Mouse (Mus musculus) hindbrain, embryonic 14.5 days (tissue): ENCODE measurements around the gene Tmem200c. TPM values are rescaled to one million over a fixed set of nuclear protein-coding genes. Genes with fewer than 3 reads are reported as not detected.

ENCODE experiments used
- ATAC-seq: fragments of 200-750 bp; cut with Nextera tagmentation; 2 replicates; pipeline ENCODE4 v1.8.0; 2017; ENCODE audit warnings: moderate number of reproducible peaks, mild to moderate bottlenecking, moderate TSS enrichment, moderate library complexity; ENCODE audit not compliant: low FRiP score
- DNase-seq: peaks from one replicate; pipeline ENCODE4 v3.0.0-alpha.2; 2015; ENCODE audit warnings: low spot score
- H3K27ac ChIP-seq: fragments of 300-500 bp; sonication (generic); 2 replicates; pipeline ENCODE4 v1.5.1; 2014; ENCODE audit warnings: mild to moderate bottlenecking, moderate library complexity
- H3K27me3 ChIP-seq: fragments of 300-500 bp; sonication (generic); 2 replicates; pipeline ENCODE4 v1.6.1; 2014; ENCODE audit warnings: mild to moderate bottlenecking, low read length, mixed read lengths; ENCODE audit not compliant: control insufficient read depth, insufficient read depth
- H3K36me3 ChIP-seq: fragments of 300-500 bp; sonication (generic); replicated peaks from 2 replicates; pipeline ENCODE4 v1.6.1; 2014; ENCODE audit not compliant: control insufficient read depth, insufficient read depth
- H3K4me1 ChIP-seq: fragments of 300-500 bp; sonication (generic); replicated peaks from 2 replicates; pipeline ENCODE4 v1.6.1; 2014; ENCODE audit warnings: antibody characterized with exemption, low read length, mixed read lengths; ENCODE audit not compliant: control insufficient read depth, insufficient read depth
- H3K4me2 ChIP-seq: fragments of 300-500 bp; sonication (generic); replicated peaks from 2 replicates; pipeline ENCODE4 v1.6.1; 2014; ENCODE audit warnings: mild to moderate bottlenecking, moderate library complexity
- H3K4me3 ChIP-seq: fragments of 300-500 bp; sonication (generic); replicated peaks from 2 replicates; pipeline ENCODE4 v1.5.1; 2014; ENCODE audit warnings: mild to moderate bottlenecking, low read length
- H3K9ac ChIP-seq: fragments of 300-500 bp; sonication (generic); 2 replicates; pipeline ENCODE4 v1.6.1; 2014
- H3K9me3 ChIP-seq: fragments of 300-500 bp; sonication (generic); 2 replicates; pipeline ENCODE4 v1.6.1; 2016; ENCODE audit warnings: low read length; ENCODE audit not compliant: control insufficient read depth
- WGBS: fragments of 180-500 bp; shearing (Covaris S2); extraction: QIAGEN DNeasy Blood & Tissue Kit; methylation state at CpG from one replicate; pipeline ENCODE4 v1.1.7; 2014; 5-methylcytosine and 5-hydroxymethylcytosine counted together
- polyA plus RNA-seq: library from polyadenylated mRNA; unstranded; fragments of >200 nt; fragmentation: Nextera tagmentation; extraction: Ambion mirVana; gene quantifications from 2 replicates; pipeline ENCODE4 v1.2.1, GENCODE M21; 2014

The Tmem200c gene
- polyA plus RNA-seq, 1 experiment from 2014 or later, result 2.9 TPM

DNA sequence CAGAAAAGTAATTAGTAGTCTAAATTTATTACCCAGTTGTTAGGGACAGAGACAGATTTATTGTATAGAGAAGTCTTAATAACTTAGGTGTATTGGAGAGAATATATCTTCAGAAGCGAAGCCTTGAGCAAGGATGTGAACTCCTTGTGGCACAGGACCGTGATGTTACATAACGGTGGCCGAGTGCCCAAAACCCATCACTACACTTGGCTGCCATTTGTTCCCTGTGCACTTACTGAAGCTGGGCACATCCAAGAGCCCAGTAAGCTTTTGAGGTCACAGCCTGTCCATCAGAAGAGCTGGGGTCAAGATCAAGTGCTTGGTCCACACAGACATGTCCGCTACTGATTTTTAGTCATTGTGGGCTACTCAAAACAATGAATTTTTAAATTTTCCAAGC is 19.5 kb downstream of the Tmem200c start:
- H3K27ac ChIP-seq, result no peak overlapping the region
- no peak overlapping the region for H3K4me3 ChIP-seq
- DNase-seq (no peak), ATAC-seq (no peak)
- H3K4me2 ChIP-seq, result no peak overlapping the region
- no peaks in the 10 kb centered on the region for H3K27me3 ChIP-seq
- WGBS, result 86% methylated on average over 5 of the region's 5 CpGs
- H3K36me3 ChIP-seq, result no peaks in the 10 kb centered on the region
- H3K9me3 ChIP-seq, result no peaks in the 10 kb centered on the region
- 0 out of 2 replicates have a peak, but pooled peaks cover 6% of the 10 kb centered on the region for H3K4me1 ChIP-seq
- H3K9ac ChIP-seq, result no peak overlapping the region

DNA sequence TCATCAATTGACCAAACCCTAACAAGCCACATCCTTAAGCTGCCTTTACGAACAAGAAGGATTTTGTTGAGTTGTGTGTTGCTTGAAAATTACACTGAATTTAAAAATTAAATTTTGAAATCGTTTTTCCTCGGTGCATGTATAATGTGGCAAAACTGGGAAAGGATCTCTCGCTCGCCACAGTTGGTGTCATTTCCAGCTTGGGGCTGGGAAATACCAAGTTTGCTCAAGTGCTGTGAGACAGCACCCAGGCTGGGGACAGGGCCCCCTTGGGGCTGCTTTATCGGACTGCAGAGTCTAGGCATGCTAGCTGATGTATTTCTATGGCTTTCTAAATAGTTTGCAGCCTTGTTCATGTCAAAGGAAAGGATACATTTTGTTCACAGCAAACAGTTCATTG is 22.3 kb downstream of the Tmem200c start:
- 86% methylated on average over 6 of the region's 6 CpGs for WGBS
- H3K4me1 ChIP-seq, result no peaks in the 10 kb centered on the region
- no peaks in the 10 kb centered on the region for H3K36me3 ChIP-seq
- no peak overlapping the region for H3K27ac ChIP-seq
- no peak overlapping the region for H3K4me2 ChIP-seq
- H3K27me3 ChIP-seq, result no peaks in the 10 kb centered on the region
- ATAC-seq (no peak), DNase-seq (no peak)
- no peaks in the 10 kb centered on the region for H3K9me3 ChIP-seq
- H3K9ac ChIP-seq, result no peak overlapping the region
- H3K4me3 ChIP-seq, result no peak overlapping the region

DNA sequence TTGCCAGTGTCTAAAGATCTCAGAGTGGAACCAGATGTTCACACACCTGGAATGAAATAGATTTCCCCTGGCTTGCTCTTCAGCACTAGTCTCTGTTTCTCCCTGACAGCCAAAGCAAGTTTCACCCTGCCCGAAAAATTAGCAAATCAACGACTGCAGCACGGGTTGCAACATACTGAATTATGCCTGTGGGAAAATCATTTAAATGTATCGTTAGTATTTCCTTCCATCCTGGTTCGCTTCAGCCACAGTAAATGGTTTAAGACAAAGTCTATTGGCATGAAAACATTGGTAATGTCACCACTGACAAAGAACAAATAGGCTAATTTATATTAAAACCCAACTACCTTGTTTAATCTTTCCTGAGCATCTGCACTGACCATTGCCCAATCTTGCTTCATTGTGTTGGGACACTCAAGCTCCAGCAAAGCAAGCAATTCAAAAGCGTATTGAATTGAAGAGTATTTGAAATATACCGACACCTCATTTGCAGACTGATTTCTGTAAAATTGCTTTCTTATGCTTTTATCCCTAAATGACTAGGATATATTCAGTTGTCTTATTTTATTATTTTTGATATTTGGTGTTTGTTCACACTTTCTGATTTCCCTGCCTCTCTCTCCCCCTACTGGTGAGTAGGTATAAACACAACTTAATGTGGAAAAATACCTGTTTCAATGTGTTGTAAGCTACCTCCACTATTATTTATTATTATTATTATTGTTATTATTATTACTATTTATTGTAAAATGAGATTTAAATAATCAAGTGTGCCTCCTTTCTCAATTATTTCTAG is 25.9 kb downstream of the Tmem200c start:
- Histone ChIP-seq H3K27me3 (no peaks in the 10 kb centered on the region), H3K9ac (no peak overlapping the region), H3K4me2 (no peak overlapping the region), H3K36me3 (no peaks in the 10 kb centered on the region), H3K27ac (no peak overlapping the region), H3K4me1 (no peaks in the 10 kb centered on the region), H3K4me3 (no peak overlapping the region), H3K9me3 (no peaks in the 10 kb centered on the region)
- 67% methylated on average over 7 of the region's 7 CpGs for WGBS
- no peak for ATAC-seq
- DNase-seq, result peak; percentile 58

DNA sequence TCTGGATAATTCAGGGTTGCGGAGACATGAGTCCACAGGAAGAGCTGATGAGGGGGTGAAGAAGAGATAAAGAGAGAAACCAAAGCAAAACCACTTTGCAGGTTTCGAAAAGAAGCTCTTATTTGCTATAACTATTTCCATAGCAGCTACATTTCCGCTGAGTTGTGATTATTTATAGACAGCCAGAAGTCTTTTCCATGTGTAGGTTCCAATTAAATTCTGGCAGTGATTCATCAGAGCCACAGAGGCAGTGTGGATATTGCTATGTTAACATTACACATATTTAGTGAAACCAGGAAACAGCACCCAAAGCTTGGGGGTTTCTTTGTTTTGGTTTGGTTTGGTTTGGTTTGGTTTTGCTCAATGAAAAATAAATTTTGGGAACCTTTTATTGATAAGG is 37.8 kb downstream of the Tmem200c start:
- Histone ChIP-seq H3K27ac (no peak overlapping the region), H3K36me3 (no peaks in the 10 kb centered on the region), H3K4me2 (no peak overlapping the region), H3K4me1 (no peaks in the 10 kb centered on the region), H3K27me3 (no peaks in the 10 kb centered on the region), H3K9ac (no peak overlapping the region), H3K9me3 (no peaks in the 10 kb centered on the region), H3K4me3 (no peak overlapping the region)
- ATAC-seq, result no peak
- no peak for DNase-seq
- 94% methylated on average over 3 of the region's 3 CpGs for WGBS

DNA sequence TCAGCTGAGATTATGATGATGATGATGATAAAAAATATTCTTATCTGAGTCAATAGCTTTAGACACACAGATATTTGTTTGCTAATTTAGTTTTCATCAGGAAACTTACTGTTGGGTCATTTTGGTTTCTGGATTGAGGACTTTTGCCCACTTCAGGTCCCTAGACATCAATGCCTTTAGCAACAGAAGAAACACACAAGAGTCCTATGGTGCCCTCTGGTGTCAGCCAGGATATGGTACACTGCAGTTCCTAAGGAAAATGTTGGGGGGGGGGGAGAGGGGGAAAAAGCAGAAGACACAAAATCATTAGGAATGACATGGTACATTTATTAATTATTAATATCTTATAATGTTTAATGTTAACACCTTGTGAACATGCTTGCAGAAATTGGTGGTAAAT is 42.0 kb downstream of the Tmem200c start:
- H3K27ac ChIP-seq, result no peak overlapping the region
- H3K9ac ChIP-seq, result no peak overlapping the region
- no peak for DNase-seq
- H3K9me3 ChIP-seq, result no peaks in the 10 kb centered on the region
- H3K4me2 ChIP-seq, result no peak overlapping the region
- H3K4me1 ChIP-seq, result no peaks in the 10 kb centered on the region
- H3K27me3 ChIP-seq, result no peaks in the 10 kb centered on the region
- H3K4me3 ChIP-seq, result no peak overlapping the region
- no peaks in the 10 kb centered on the region for H3K36me3 ChIP-seq
- ATAC-seq, result no peak

DNA sequence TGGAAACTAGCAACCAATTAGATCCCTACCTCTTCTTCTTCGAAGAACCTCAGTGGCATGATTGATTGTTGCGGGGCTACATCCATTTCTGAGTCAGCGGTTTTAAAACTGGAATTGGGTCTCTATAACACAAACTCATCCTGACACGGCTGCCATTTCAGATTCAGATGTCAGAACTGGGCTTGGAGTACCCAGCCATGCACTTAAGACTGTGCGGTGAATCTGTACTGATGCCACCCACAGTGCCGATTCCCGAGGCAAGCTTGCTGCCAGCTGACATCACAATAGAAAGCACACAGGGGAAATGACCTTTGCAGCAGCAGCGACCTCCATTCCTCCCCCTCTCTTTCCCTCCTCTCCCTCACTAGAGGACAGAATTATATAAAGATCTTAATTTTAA is 47.6 kb downstream of the Tmem200c start:
- no peaks in the 10 kb centered on the region for H3K9me3 ChIP-seq
- no peak for DNase-seq
- H3K27me3 ChIP-seq, result no peaks in the 10 kb centered on the region
- H3K9ac ChIP-seq, result no peak overlapping the region
- WGBS, result 36% methylated on average over 8 of the region's 8 CpGs
- peaks cover 4% of the 10 kb centered on the region; the same call in 1 of the 2 replicates for H3K4me1 ChIP-seq
- no peaks in the 10 kb centered on the region for H3K36me3 ChIP-seq
- H3K4me3 ChIP-seq, result no peak overlapping the region
- no peak overlapping the region for H3K27ac ChIP-seq
- no peak overlapping the region for H3K4me2 ChIP-seq
- ATAC-seq, result no peak

DNA sequence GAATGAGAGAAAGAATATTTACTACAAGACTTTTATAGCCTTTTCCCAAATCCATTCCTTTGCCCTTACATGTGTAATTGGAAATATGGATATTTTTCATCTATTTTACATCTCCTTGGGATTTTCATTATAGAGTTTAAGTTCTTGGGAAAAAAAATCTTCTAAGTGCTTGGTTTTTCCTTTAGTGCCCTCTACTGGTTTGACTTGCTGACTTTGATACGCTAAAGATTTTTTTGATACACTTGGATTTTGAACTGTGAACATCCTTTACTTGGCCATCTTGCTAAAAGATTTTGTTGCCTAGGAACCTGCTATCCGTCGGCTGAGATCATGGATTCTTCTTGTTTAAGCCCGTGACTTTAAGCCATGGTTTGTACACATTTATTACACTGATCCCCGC is 48.8 kb downstream of the Tmem200c start:
- Histone ChIP-seq H3K4me2 (no peak overlapping the region), H3K27ac (no peak overlapping the region), H3K4me1 (peaks cover 4% of the 10 kb centered on the region; the same call in 1 of the 2 replicates), H3K9me3 (no peaks in the 10 kb centered on the region), H3K27me3 (no peaks in the 10 kb centered on the region), H3K4me3 (no peak overlapping the region), H3K9ac (no peak overlapping the region), H3K36me3 (no peaks in the 10 kb centered on the region)
- DNase-seq (peak; percentile 63), ATAC-seq (no peak)
- 71% methylated on average over 5 of the region's 5 CpGs for WGBS

DNA sequence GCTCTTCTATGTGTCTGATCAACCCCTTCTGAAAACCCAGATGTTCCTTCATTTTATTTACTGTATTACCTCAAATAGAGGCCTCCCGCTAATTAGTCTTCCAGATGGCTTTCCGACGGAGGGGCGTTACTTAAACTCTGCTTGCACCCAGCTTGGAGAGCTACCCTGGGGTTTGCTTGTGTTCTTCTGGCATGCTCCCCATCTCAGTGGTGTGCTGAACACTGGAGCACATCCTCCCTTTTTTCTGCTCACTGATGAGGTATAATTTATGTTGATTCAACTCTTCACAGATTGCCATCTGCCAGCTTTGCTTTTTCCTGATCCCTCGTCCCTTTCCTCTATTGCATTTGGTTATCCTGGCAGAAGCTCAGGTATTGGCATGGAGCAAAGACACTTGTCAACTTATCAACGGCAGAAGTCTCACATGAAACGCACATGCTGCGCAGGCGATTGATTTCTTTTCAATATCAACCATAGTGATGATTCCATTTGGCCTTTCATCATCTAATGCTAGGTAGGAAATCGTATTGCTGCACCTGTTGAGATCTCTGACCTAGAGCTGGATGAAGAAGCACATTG is 49.6 kb downstream of the Tmem200c start:
- no peak overlapping the region for H3K4me2 ChIP-seq
- no peaks in the 10 kb centered on the region for H3K27me3 ChIP-seq
- H3K27ac ChIP-seq, result no peak overlapping the region
- WGBS, result 76% methylated on average over 10 of the region's 10 CpGs
- no peaks in the 10 kb centered on the region for H3K36me3 ChIP-seq
- no peak for DNase-seq
- H3K9me3 ChIP-seq, result no peaks in the 10 kb centered on the region
- H3K4me1 ChIP-seq, result peaks cover 4% of the 10 kb centered on the region; the same call in 1 of the 2 replicates
- no peak for ATAC-seq
- H3K4me3 ChIP-seq, result no peak overlapping the region
- no peak overlapping the region for H3K9ac ChIP-seq

DNA sequence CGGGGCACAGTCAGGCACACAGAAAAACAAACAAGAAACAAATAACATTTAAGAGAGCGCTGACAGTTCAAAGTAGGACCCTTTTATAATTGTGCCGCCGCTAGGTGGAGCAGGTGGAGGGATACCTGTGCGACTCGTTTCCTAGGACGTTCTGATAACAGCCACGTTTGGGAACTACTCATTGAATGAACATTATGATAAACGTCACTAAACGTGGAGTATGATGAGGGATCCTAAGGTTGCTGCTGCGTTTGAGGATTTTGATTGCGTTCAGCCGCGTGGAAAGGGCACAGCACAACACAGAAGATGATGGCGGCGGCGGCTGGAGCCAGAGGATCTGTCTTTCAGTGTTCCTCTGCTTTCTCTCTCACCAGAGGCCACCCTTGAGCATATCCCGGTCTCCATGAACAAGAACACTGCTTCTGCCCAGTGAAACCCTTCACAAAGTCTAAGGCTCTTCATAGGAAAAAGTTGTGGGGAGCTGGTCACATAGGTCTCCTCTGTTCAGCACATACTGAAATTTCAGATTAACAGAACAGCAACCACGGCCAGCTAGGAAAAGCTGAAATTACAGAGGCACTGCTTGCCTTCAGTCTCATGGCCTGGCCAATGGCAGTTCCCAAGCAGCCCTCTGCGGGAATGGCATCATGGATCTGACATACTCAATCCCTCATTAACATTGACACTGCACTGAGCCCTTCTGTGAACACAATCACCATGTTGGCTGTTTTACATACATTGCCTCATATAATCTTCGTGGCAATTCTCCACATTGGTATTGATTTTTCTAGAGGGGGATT is 55.5 kb downstream of the Tmem200c start:
- no peak overlapping the region for H3K27ac ChIP-seq
- DNase-seq (peak; percentile 73), ATAC-seq (peak; percentile 77)
- H3K4me1 ChIP-seq, result no peaks in the 10 kb centered on the region
- WGBS, result 14% methylated on average over 21 of the region's 21 CpGs
- peak overlapping the region; percentile 54 for H3K4me2 ChIP-seq
- peak overlapping the region; percentile 55 for H3K9ac ChIP-seq
- peak overlapping the region; percentile 35 for H3K4me3 ChIP-seq
- H3K27me3 ChIP-seq, result no peaks in the 10 kb centered on the region
- no peaks in the 10 kb centered on the region for H3K9me3 ChIP-seq
- H3K36me3 ChIP-seq, result no peaks in the 10 kb centered on the region
